Mouse (Mus musculus): Measurements from ENCODE around the gene Gxylt1. TPM values are rescaled to one million over a fixed set of nuclear protein-coding genes. Genes with fewer than 3 reads are reported as not detected.
"Not testable (repeated sequence)": the region's sequence is repeated elsewhere in the genome, so short reads cannot be mapped to it uniquely, and the experiment has no call there.

Gxylt1 gene
- 3.3 and 4.1 TPM in 2 replicates for polyA plus RNA-seq (2015; fragmentation: Nextera tagmentation; extraction: Ambion mirVana)

- Histone ChIP-seq H3K36me3 (peaks cover 4% of the 10 kb centered on the region; the same call in 1 of the 2 replicates), H3K4me2 (peak within 1 kb of the TSS; percentile 91), H3K9me3 (replicated peaks) (no peaks in the 10 kb centered on the region), H3K4me3 (replicated peaks) (peak within 1 kb of the TSS; percentile 84), H3K9ac (peak within 1 kb of the TSS; percentile 92), H3K27ac (peak within 1 kb of the TSS; percentile 90), H3K4me1 (replicated peaks) (peaks cover 52% of the 10 kb centered on the region), H3K27me3 (no peaks in the 10 kb centered on the region)
- ATAC-seq (ENCODE audit: low read depth) (peak; percentile 95), DNase-seq (peak; percentile 100)
- WGBS (ENCODE audit: insufficient replicate concordance): under 1% methylated on average over 87 of the region's 93 CpGs
Observed at GRCm38 (mm10) chr15:93274679-93275583, at the start of gene Gxylt1. Gene Gxylt1 (minus strand): TSS chr15:93275179.

GRCm38 (mm10) chr15:93318781-93319180 lies 43.8 kb upstream of the Gxylt1 start:
- Histone ChIP-seq H3K27ac (no peak overlapping the region; the same call in 1 of the 2 replicates), H3K9ac (no peak overlapping the region)
- WGBS (ENCODE audit: insufficient replicate concordance): 65% methylated on average over 1 of the region's 1 CpGs

GRCm38 (mm10) chr15:93310304-93310703 lies 35.3 kb upstream of the Gxylt1 start:
- not testable (repeated sequence) for DNase-seq; H3K4me2 ChIP-seq; ATAC-seq (ENCODE audit: low read depth); H3K4me3 ChIP-seq (replicated peaks); H3K27me3 ChIP-seq; H3K9ac ChIP-seq; H3K4me1 ChIP-seq (replicated peaks); H3K9me3 ChIP-seq (replicated peaks); H3K27ac ChIP-seq; H3K36me3 ChIP-seq
- WGBS (ENCODE audit: insufficient replicate concordance): 84% methylated on average over 4 of the region's 4 CpGs

More at GRCm38 (mm10) chr15:93318781-93319180, 43.8 kb upstream of the Gxylt1 start:
- Histone ChIP-seq H3K4me3 (replicated peaks) (no peak overlapping the region), H3K9me3 (replicated peaks) (no peaks in the 10 kb centered on the region), H3K36me3 (no peaks in the 10 kb centered on the region), H3K27me3 (no peaks in the 10 kb centered on the region), H3K4me1 (replicated peaks) (peaks cover 9% of the 10 kb centered on the region), H3K4me2 (no peak overlapping the region)
- ATAC-seq (ENCODE audit: low read depth): peak; percentile 70; the same call in 1 of the 2 replicates
- no peak for DNase-seq

- no peak for ATAC-seq (ENCODE audit: low read depth)
- Histone ChIP-seq H3K4me2 (no peak overlapping the region), H3K27ac (no peak overlapping the region), H3K9ac (no peak overlapping the region), H3K9me3 (replicated peaks) (no peaks in the 10 kb centered on the region), H3K4me1 (replicated peaks) (peaks cover 42% of the 10 kb centered on the region), H3K4me3 (replicated peaks) (no peak overlapping the region), H3K36me3 (no peaks in the 10 kb centered on the region), H3K27me3 (no peaks in the 10 kb centered on the region)
- 26% methylated on average over 2 of the region's 2 CpGs for WGBS (ENCODE audit: insufficient replicate concordance)
- DNase-seq: no peak
Observed at GRCm38 (mm10) chr15:93298197-93298596, 23.2 kb upstream of the Gxylt1 start.

GRCm38 (mm10) chr15:93294483-93294882 lies 19.5 kb upstream of the Gxylt1 start:
- H3K9ac ChIP-seq: no peak overlapping the region
- WGBS (ENCODE audit: insufficient replicate concordance): 53% methylated on average over 11 of the region's 11 CpGs
- no peaks in the 10 kb centered on the region for H3K27me3 ChIP-seq
- H3K36me3 ChIP-seq: 0 out of 2 replicates have a peak, but pooled peaks cover 6% of the 10 kb centered on the region
- no peak overlapping the region for H3K4me3 ChIP-seq (replicated peaks)
- H3K9me3 ChIP-seq (replicated peaks): no peaks in the 10 kb centered on the region
- ATAC-seq (ENCODE audit: low read depth) (peak; percentile 46), DNase-seq (no peak)
- H3K27ac ChIP-seq: 0 out of 2 replicates have a peak overlapping the region, but pooled peaks have one; percentile 16
- peaks cover 43% of the 10 kb centered on the region for H3K4me1 ChIP-seq (replicated peaks)
- peak overlapping the region; percentile 8; the same call in 1 of the 2 replicates for H3K4me2 ChIP-seq

- Histone ChIP-seq H3K4me2 (no peak overlapping the region), H3K4me3 (replicated peaks) (no peak overlapping the region), H3K9ac (no peak overlapping the region), H3K4me1 (replicated peaks) (peaks cover 35% of the 10 kb centered on the region), H3K27me3 (no peaks in the 10 kb centered on the region), H3K9me3 (replicated peaks) (no peaks in the 10 kb centered on the region), H3K27ac (peak overlapping the region; percentile 39; the same call in 1 of the 2 replicates), H3K36me3 (0 out of 2 replicates have a peak, but pooled peaks cover 15% of the 10 kb centered on the region)
- ATAC-seq (ENCODE audit: low read depth) (no peak), DNase-seq (no peak)
- 73% methylated on average over 4 of the region's 4 CpGs for WGBS (ENCODE audit: insufficient replicate concordance)
Observed at GRCm38 (mm10) chr15:93288321-93288720, 13.3 kb upstream of the Gxylt1 start.

- Histone ChIP-seq H3K27me3 (no peaks in the 10 kb centered on the region), H3K4me2 (no peak overlapping the region), H3K9ac (no peak overlapping the region), H3K4me1 (replicated peaks) (peaks cover 31% of the 10 kb centered on the region), H3K27ac (no peak overlapping the region), H3K36me3 (peaks cover 16% of the 10 kb centered on the region; the same call in 1 of the 2 replicates), H3K9me3 (replicated peaks) (no peaks in the 10 kb centered on the region), H3K4me3 (replicated peaks) (no peak overlapping the region)
- DNase-seq (no peak), ATAC-seq (ENCODE audit: low read depth) (no peak)
- WGBS (ENCODE audit: insufficient replicate concordance): 49% methylated on average over 2 of the region's 2 CpGs
Observed at GRCm38 (mm10) chr15:93287628-93288027, 12.6 kb upstream of the Gxylt1 start.

GRCm38 (mm10) chr15:93285244-93285643 lies 10.3 kb upstream of the Gxylt1 start:
- Histone ChIP-seq H3K36me3 (peaks cover 28% of the 10 kb centered on the region; the same call in 1 of the 2 replicates), H3K9me3 (replicated peaks) (no peaks in the 10 kb centered on the region), H3K4me1 (replicated peaks) (peaks cover 31% of the 10 kb centered on the region), H3K27me3 (no peaks in the 10 kb centered on the region), H3K9ac (no peak overlapping the region), H3K4me3 (replicated peaks) (no peak overlapping the region), H3K27ac (peak overlapping the region; percentile 59), H3K4me2 (peak overlapping the region; percentile 29; the same call in 1 of the 2 replicates)
- peak; percentile 44 for DNase-seq
- 59% methylated on average over 15 of the region's 15 CpGs for WGBS (ENCODE audit: insufficient replicate concordance)
- ATAC-seq (ENCODE audit: low read depth): peak; percentile 82

GRCm38 (mm10) chr15:93284326-93284725 lies 9.3 kb upstream of the Gxylt1 start:
- H3K9me3 ChIP-seq (replicated peaks): no peaks in the 10 kb centered on the region
- H3K4me2 ChIP-seq: peak overlapping the region; percentile 35
- H3K27ac ChIP-seq: peak overlapping the region; percentile 74
- ATAC-seq (ENCODE audit: low read depth): peak; percentile 88
- H3K9ac ChIP-seq: peak overlapping the region; percentile 41; the same call in 1 of the 2 replicates
- peak; percentile 34 for DNase-seq
- 50% methylated on average over 6 of the region's 6 CpGs for WGBS (ENCODE audit: insufficient replicate concordance)
- peaks cover 31% of the 10 kb centered on the region for H3K4me1 ChIP-seq (replicated peaks)
- H3K27me3 ChIP-seq: no peaks in the 10 kb centered on the region
- peaks cover 21% of the 10 kb centered on the region; the same call in 1 of the 2 replicates for H3K36me3 ChIP-seq
- H3K4me3 ChIP-seq (replicated peaks): no peak overlapping the region

GRCm38 (mm10) chr15:93283349-93283748 lies 8.4 kb upstream of the Gxylt1 start:
- Histone ChIP-seq H3K4me2 (no peak overlapping the region), H3K9ac (no peak overlapping the region), H3K36me3 (peaks cover 20% of the 10 kb centered on the region; the same call in 1 of the 2 replicates), H3K4me1 (replicated peaks) (peaks cover 30% of the 10 kb centered on the region), H3K27me3 (no peaks in the 10 kb centered on the region), H3K27ac (no peak overlapping the region), H3K9me3 (replicated peaks) (no peaks in the 10 kb centered on the region), H3K4me3 (replicated peaks) (no peak overlapping the region)
- ATAC-seq (ENCODE audit: low read depth): peak; percentile 47; the same call in 1 of the 2 replicates
- WGBS (ENCODE audit: insufficient replicate concordance): 68% methylated on average over 11 of the region's 11 CpGs
- no peak for DNase-seq

GRCm38 (mm10) chr15:93276276-93276675 lies 1.3 kb upstream of the Gxylt1 start:
- Histone ChIP-seq H3K9me3 (replicated peaks) (no peaks in the 10 kb centered on the region), H3K4me1 (replicated peaks) (peaks cover 39% of the 10 kb centered on the region), H3K36me3 (peaks cover 12% of the 10 kb centered on the region; the same call in 1 of the 2 replicates), H3K4me3 (replicated peaks) (peak overlapping the region; percentile 84), H3K4me2 (peak overlapping the region; percentile 91), H3K27me3 (no peaks in the 10 kb centered on the region), H3K9ac (peak overlapping the region; percentile 78), H3K27ac (peak overlapping the region; percentile 90)
- DNase-seq (no peak), ATAC-seq (ENCODE audit: low read depth) (no peak)
- whole genome bisulfite sequencing (ENCODE audit: insufficient replicate concordance): 10% methylated on average over 14 of the region's 14 CpGs

All from liver, embryonic 13.5 days (tissue).